Mouse (Mus musculus): ENCODE measurements around the gene Tctn3. TPM values are rescaled to one million over a fixed set of nuclear protein-coding genes. Genes with fewer than 3 reads are reported as not detected.
"Not testable (repeated sequence)": the region's sequence is repeated elsewhere in the genome, so short reads cannot be mapped to it uniquely, and the experiment has no call there.

Gene Tctn3
- polyA plus RNA-seq, 1 experiment from 2014 or later: 5.0 TPM

- not testable (repeated sequence) for H3K9ac ChIP-seq (ENCODE audit: low read depth, low read length); H3K27ac ChIP-seq (ENCODE audit: low read depth, low read length); H3K27me3 ChIP-seq (replicated peaks; ENCODE audit: control insufficient read depth, insufficient read depth, low read length); H3K4me1 ChIP-seq (replicated peaks; ENCODE audit: control insufficient read depth, insufficient read depth, low read length); H3K9me3 ChIP-seq (ENCODE audit: control insufficient read depth, low read length); H3K4me3 ChIP-seq (ENCODE audit: low read depth, low read length); H3K4me2 ChIP-seq; DNase-seq (ENCODE audit: low spot score); ATAC-seq (replicated peaks; ENCODE audit: low FRiP score)
- 75% methylated on average over 13 of the region's 31 CpGs for WGBS
- H3K36me3 ChIP-seq (ENCODE audit: control insufficient read depth, insufficient read depth, low read length): peaks cover 50% of the 10 kb centered on the region
Observed at GRCm38 (mm10) chr19:40561521-40561920, 50.5 kb downstream of the Tctn3 start.

DNA sequence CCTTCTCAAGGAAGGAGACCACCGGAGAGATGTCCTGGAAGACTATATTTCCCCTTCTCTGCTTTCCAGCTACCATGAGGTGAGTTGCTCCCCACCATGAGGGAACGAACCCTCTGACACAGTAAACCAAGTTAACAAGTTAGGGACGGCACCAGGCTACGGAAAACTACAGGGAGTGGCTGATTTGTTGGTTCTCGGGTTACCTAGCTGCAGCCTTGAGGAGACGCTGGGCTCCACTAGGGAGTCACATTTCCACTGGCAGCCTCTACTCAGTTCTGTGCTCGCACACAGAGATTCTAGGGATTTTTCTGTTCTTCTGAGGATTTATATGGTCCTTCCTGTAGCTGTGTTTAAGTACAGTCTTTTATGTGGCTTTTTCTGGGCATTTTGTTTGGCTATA, 56.0 kb downstream of the Tctn3 start:
- Histone ChIP-seq H3K4me3 (ENCODE audit: low read depth, low read length) (no peak overlapping the region), H3K9ac (ENCODE audit: low read depth, low read length) (no peak overlapping the region), H3K27ac (ENCODE audit: low read depth, low read length) (no peak overlapping the region), H3K4me2 (no peak overlapping the region), H3K9me3 (ENCODE audit: control insufficient read depth, low read length) (no peaks in the 10 kb centered on the region), H3K4me1 (replicated peaks; ENCODE audit: control insufficient read depth, insufficient read depth, low read length) (peaks cover 10% of the 10 kb centered on the region; the same call in 1 of the 2 replicates), H3K36me3 (ENCODE audit: control insufficient read depth, insufficient read depth, low read length) (peaks cover 49% of the 10 kb centered on the region), H3K27me3 (replicated peaks; ENCODE audit: control insufficient read depth, insufficient read depth, low read length) (no peaks in the 10 kb centered on the region)
- WGBS: 86% methylated on average over 7 of the region's 7 CpGs
- DNase-seq (ENCODE audit: low spot score) (no peak), ATAC-seq (replicated peaks; ENCODE audit: low FRiP score) (no peak)

DNA sequence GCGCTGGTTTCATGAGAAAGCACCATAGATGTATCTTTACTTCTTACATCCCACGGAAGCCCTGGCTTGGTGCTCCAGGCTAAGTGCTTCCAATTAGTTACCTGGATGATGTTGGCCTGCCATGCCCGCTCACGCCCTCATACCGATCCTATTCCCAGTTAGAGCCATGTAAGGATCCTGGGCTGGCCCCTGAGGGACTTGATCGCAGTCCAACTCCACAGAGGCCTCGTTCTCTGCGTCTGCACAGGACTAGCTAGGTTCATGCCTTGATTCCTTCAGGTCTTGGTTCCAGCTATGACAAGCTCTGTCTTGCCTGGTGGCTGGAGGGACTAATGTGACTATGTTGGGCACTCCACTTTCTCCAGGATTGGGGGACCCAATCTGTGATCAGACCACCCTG, 56.9 kb downstream of the Tctn3 start:
- H3K4me2 ChIP-seq: no peak overlapping the region
- no peak overlapping the region for H3K4me3 ChIP-seq (ENCODE audit: low read depth, low read length)
- peaks cover 55% of the 10 kb centered on the region for H3K36me3 ChIP-seq (ENCODE audit: control insufficient read depth, insufficient read depth, low read length)
- H3K4me1 ChIP-seq (replicated peaks; ENCODE audit: control insufficient read depth, insufficient read depth, low read length): peaks cover 10% of the 10 kb centered on the region; the same call in 1 of the 2 replicates
- WGBS: 93% methylated on average over 8 of the region's 8 CpGs
- no peaks in the 10 kb centered on the region for H3K27me3 ChIP-seq (replicated peaks; ENCODE audit: control insufficient read depth, insufficient read depth, low read length)
- H3K9me3 ChIP-seq (ENCODE audit: control insufficient read depth, low read length): no peaks in the 10 kb centered on the region
- ATAC-seq (replicated peaks; ENCODE audit: low FRiP score): no peak
- no peak overlapping the region for H3K9ac ChIP-seq (ENCODE audit: low read depth, low read length)
- no peak for DNase-seq (ENCODE audit: low spot score)
- H3K27ac ChIP-seq (ENCODE audit: low read depth, low read length): no peak overlapping the region

DNA sequence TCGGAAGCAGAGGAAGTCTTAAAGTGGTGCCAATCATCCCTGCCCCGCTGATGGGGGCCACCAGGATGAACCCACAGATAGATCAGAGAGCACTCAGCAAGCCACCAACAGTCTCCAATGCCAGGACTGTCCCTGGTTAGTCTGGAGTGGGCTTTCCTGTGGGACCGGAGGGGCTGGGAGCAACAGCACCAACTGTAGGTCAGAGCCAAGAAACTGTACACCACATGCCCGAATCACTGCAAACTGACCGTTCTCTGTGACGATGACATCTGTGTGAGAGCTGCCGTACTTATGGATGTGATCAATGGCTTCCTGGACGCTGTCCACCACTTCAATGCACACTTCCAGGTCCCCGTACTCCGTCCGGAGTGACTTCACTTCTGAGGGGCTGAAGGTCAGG, 57.7 kb downstream of the Tctn3 start:
- Histone ChIP-seq H3K4me2 (no peak overlapping the region), H3K36me3 (ENCODE audit: control insufficient read depth, insufficient read depth, low read length) (peaks cover 55% of the 10 kb centered on the region), H3K9ac (ENCODE audit: low read depth, low read length) (no peak overlapping the region; the same call in 1 of the 2 replicates), H3K27me3 (replicated peaks; ENCODE audit: control insufficient read depth, insufficient read depth, low read length) (no peaks in the 10 kb centered on the region), H3K4me3 (ENCODE audit: low read depth, low read length) (no peak overlapping the region), H3K27ac (ENCODE audit: low read depth, low read length) (peak overlapping the region; percentile 54; the same call in 1 of the 2 replicates), H3K9me3 (ENCODE audit: control insufficient read depth, low read length) (no peaks in the 10 kb centered on the region), H3K4me1 (replicated peaks; ENCODE audit: control insufficient read depth, insufficient read depth, low read length) (peaks cover 10% of the 10 kb centered on the region; the same call in 1 of the 2 replicates)
- 85% methylated on average over 11 of the region's 11 CpGs for WGBS
- DNase-seq (ENCODE audit: low spot score) (no peak), ATAC-seq (replicated peaks; ENCODE audit: low FRiP score) (no peak)

DNA sequence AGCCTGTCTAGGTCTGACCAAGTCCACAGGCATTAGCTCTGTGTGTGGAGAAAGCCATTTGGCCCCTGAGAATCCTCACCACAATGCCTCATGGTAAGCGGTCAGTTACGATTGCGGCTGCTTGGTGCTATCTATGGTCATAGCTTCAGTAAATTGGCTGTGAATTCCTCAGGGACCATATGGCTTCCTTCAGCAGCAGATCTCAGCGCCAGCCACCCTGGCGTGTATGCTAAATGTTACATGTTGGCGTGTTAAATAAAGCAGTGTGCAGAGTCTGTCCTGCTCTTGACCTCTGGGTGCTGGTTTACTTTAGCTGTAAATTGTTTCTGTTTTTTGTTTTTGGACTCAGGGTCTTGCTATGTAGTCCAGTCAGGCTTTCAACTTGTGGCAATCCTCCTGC, 58.2 kb downstream of the Tctn3 start:
- no peak for ATAC-seq (replicated peaks; ENCODE audit: low FRiP score)
- H3K27ac ChIP-seq (ENCODE audit: low read depth, low read length): peak overlapping the region; percentile 54; the same call in 1 of the 2 replicates
- H3K4me1 ChIP-seq (replicated peaks; ENCODE audit: control insufficient read depth, insufficient read depth, low read length): peaks cover 10% of the 10 kb centered on the region; the same call in 1 of the 2 replicates
- H3K4me3 ChIP-seq (ENCODE audit: low read depth, low read length): no peak overlapping the region
- WGBS: 81% methylated on average over 6 of the region's 6 CpGs
- H3K9ac ChIP-seq (ENCODE audit: low read depth, low read length): no peak overlapping the region; the same call in 1 of the 2 replicates
- H3K9me3 ChIP-seq (ENCODE audit: control insufficient read depth, low read length): no peaks in the 10 kb centered on the region
- H3K27me3 ChIP-seq (replicated peaks; ENCODE audit: control insufficient read depth, insufficient read depth, low read length): no peaks in the 10 kb centered on the region
- DNase-seq (ENCODE audit: low spot score): no peak
- no peak overlapping the region for H3K4me2 ChIP-seq
- H3K36me3 ChIP-seq (ENCODE audit: control insufficient read depth, insufficient read depth, low read length): peaks cover 55% of the 10 kb centered on the region

- Histone ChIP-seq H3K4me1 (replicated peaks; ENCODE audit: control insufficient read depth, insufficient read depth, low read length) (peaks cover 10% of the 10 kb centered on the region; the same call in 1 of the 2 replicates), H3K27me3 (replicated peaks; ENCODE audit: control insufficient read depth, insufficient read depth, low read length) (no peaks in the 10 kb centered on the region), H3K27ac (ENCODE audit: low read depth, low read length) (peak overlapping the region; percentile 54), H3K4me2 (peak overlapping the region; percentile 4; the same call in 1 of the 2 replicates), H3K9me3 (ENCODE audit: control insufficient read depth, low read length) (no peaks in the 10 kb centered on the region), H3K36me3 (ENCODE audit: control insufficient read depth, insufficient read depth, low read length) (peaks cover 52% of the 10 kb centered on the region), H3K4me3 (ENCODE audit: low read depth, low read length) (no peak overlapping the region), H3K9ac (ENCODE audit: low read depth, low read length) (0 out of 2 replicates have a peak overlapping the region, but pooled peaks have one; percentile 12)
- DNase-seq (ENCODE audit: low spot score) (no peak), ATAC-seq (replicated peaks; ENCODE audit: low FRiP score) (peak; percentile 98)
- 86% methylated on average over 14 of the region's 14 CpGs for WGBS
Observed at GRCm38 (mm10) chr19:40553014-40553789, 58.8 kb downstream of the Tctn3 start.

DNA sequence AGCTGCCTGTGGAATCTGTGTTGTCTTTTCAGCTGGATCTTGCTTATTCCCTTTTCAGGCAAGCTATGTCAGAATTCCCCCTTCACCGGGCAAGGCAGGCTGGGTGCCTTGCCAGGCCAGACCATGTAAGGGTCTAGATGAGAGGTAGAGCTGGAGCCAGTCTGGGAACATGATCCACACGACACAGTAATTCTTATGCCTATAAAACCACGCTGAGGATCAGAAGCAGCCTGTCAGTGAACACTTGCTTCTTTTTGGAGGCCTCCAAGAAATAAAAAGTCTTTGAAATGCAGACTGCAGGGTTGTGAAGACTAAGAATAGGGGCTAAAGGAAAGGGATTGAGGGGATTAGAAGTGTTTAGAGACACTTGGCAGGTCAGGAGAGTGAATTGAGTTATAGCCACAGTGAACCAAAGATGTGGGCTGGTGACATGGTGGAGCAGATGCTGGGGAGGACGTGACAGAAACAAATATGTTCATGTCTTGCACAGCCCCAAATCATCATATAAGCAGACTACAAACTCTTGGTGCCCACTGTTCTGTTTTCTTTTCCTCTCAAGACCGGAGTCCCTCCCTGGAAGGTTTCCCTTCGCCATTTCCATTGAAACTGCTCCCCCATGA, 62.4 kb downstream of the Tctn3 start:
- Histone ChIP-seq H3K4me2 (no peak overlapping the region), H3K9me3 (ENCODE audit: control insufficient read depth, low read length) (no peaks in the 10 kb centered on the region), H3K27ac (ENCODE audit: low read depth, low read length) (no peak overlapping the region), H3K4me1 (replicated peaks; ENCODE audit: control insufficient read depth, insufficient read depth, low read length) (peaks cover 10% of the 10 kb centered on the region; the same call in 1 of the 2 replicates), H3K9ac (ENCODE audit: low read depth, low read length) (no peak overlapping the region), H3K27me3 (replicated peaks; ENCODE audit: control insufficient read depth, insufficient read depth, low read length) (no peaks in the 10 kb centered on the region), H3K4me3 (ENCODE audit: low read depth, low read length) (no peak overlapping the region), H3K36me3 (ENCODE audit: control insufficient read depth, insufficient read depth, low read length) (peaks cover 27% of the 10 kb centered on the region)
- DNase-seq (ENCODE audit: low spot score): no peak
- 78% methylated on average over 6 of the region's 6 CpGs for WGBS
- ATAC-seq (replicated peaks; ENCODE audit: low FRiP score): no peak

DNA sequence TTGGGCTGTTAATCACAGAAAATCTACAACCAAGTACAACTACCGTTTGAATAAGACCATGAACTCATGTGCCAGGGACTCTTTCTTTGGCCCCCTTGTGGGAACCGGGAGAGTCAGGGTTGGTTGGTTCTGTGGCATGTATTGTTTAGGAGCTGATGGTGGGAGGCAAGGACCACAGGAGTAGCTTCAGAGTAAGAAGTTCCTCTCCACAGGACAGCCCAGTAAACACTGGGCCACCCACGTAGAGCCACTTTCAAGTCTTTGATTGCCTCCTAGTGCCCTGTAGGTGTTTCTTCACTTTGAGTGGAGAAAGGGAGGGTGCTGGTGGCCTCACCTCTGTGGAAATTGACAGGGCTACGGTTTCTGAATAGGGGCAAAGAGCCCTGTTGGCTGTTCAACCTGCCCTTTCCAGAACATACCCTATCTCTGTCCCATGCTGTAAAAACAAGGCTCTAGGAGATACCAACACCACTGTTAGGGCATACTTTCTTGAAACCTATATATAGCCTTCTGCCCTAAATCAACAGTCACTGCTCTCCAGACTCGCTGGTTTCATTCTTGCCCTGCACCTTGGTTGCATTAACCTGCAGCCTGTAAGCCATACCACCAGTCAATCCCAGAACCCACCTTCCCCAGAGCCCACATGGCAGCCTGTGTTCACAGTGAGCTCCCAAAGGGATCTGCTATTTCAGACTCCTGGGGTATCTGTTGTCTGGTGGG, 63.1 kb downstream of the Tctn3 start:
- Histone ChIP-seq H3K27me3 (replicated peaks; ENCODE audit: control insufficient read depth, insufficient read depth, low read length) (no peaks in the 10 kb centered on the region), H3K9ac (ENCODE audit: low read depth, low read length) (no peak overlapping the region), H3K4me3 (ENCODE audit: low read depth, low read length) (no peak overlapping the region), H3K4me1 (replicated peaks; ENCODE audit: control insufficient read depth, insufficient read depth, low read length) (peaks cover 7% of the 10 kb centered on the region; the same call in 1 of the 2 replicates), H3K27ac (ENCODE audit: low read depth, low read length) (no peak overlapping the region), H3K9me3 (ENCODE audit: control insufficient read depth, low read length) (no peaks in the 10 kb centered on the region), H3K4me2 (no peak overlapping the region), H3K36me3 (ENCODE audit: control insufficient read depth, insufficient read depth, low read length) (peaks cover 20% of the 10 kb centered on the region)
- ATAC-seq (replicated peaks; ENCODE audit: low FRiP score) (no peak), DNase-seq (ENCODE audit: low spot score) (no peak)
- 52% methylated on average over 5 of the region's 5 CpGs for WGBS

Measured in liver, embryonic 11.5 days (tissue).